Mouse (Mus musculus): ENCODE results near the gene Ccdc6. TPM values are rescaled to one million over a fixed set of nuclear protein-coding genes. Genes with fewer than 3 reads are reported as not detected.
"Not testable (repeated sequence)": the region's sequence is repeated elsewhere in the genome, so short reads cannot be mapped to it uniquely, and the experiment has no call there.

The Ccdc6 gene
- polyA plus RNA-seq, 1 experiment from 2014 or later: 13.1 TPM

DNA sequence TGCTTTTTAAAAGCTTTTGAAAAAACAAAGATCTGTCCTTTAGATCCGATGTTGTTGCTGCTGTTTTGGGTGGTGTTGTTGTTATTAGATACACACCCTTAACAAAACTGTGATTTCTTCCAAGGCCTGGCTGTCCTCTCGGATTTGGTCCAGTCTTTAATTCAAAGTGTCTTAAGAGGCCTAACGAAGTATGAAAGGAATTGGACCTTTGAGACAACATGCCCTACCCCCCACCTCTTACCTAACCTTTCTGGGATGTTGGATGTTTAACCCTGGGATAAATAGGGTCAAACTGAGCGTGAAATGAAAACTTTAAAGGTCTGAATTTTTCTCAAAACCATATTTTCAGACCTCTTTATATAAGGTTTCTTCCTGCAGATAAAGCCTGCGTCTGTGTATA is 124.0 kb downstream of the Ccdc6 start:
- H3K4me1 ChIP-seq (ENCODE audit: control insufficient read depth, insufficient read depth, low read length): 0 out of 2 replicates have a peak, but pooled peaks cover 3% of the 10 kb centered on the region
- 74% methylated on average over 5 of the region's 5 CpGs for WGBS
- H3K27me3 ChIP-seq (ENCODE audit: control insufficient read depth, insufficient read depth, low read length): no peaks in the 10 kb centered on the region
- H3K4me2 ChIP-seq (ENCODE audit: low read depth, low read length): no peak overlapping the region
- H3K9me3 ChIP-seq (replicated peaks; ENCODE audit: control insufficient read depth, low read length): no peaks in the 10 kb centered on the region
- no peak overlapping the region for H3K9ac ChIP-seq (ENCODE audit: low read length)
- H3K4me3 ChIP-seq (replicated peaks; ENCODE audit: low read length): no peak overlapping the region
- no peak for ATAC-seq (ENCODE audit: insufficient read depth, low FRiP score)
- no peaks in the 10 kb centered on the region for H3K36me3 ChIP-seq (ENCODE audit: control insufficient read depth, insufficient read depth, low read length)
- no peak overlapping the region for H3K27ac ChIP-seq (ENCODE audit: low read length)

DNA sequence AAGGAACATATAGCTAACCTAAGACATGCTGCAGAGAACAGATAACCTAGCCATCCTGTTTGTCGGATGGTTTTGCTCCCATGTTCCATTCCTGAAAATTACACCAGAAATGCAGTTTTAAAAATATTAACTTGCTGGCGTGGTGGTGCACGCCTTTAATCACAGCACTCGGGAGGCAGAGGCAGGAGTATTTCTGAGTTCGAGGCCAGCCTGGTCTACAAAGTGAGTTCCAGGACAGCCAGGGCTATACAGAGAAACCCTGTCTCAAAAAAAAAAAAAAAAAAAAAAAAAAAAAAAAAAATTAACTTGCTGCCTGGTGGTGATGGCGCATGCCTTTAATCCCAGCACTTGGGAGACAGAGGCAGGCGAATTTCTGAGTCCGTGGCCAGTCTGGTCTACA is 125.3 kb downstream of the Ccdc6 start:
- H3K4me3 ChIP-seq (replicated peaks; ENCODE audit: low read length); H3K27ac ChIP-seq (ENCODE audit: low read length); H3K36me3 ChIP-seq (ENCODE audit: control insufficient read depth, insufficient read depth, low read length); H3K4me1 ChIP-seq (ENCODE audit: control insufficient read depth, insufficient read depth, low read length); H3K9me3 ChIP-seq (replicated peaks; ENCODE audit: control insufficient read depth, low read length); H3K27me3 ChIP-seq (ENCODE audit: control insufficient read depth, insufficient read depth, low read length); H3K4me2 ChIP-seq (ENCODE audit: low read depth, low read length); H3K9ac ChIP-seq (ENCODE audit: low read length); ATAC-seq (ENCODE audit: insufficient read depth, low FRiP score): not testable (repeated sequence)
- 88% methylated on average over 8 of the region's 8 CpGs for WGBS

DNA sequence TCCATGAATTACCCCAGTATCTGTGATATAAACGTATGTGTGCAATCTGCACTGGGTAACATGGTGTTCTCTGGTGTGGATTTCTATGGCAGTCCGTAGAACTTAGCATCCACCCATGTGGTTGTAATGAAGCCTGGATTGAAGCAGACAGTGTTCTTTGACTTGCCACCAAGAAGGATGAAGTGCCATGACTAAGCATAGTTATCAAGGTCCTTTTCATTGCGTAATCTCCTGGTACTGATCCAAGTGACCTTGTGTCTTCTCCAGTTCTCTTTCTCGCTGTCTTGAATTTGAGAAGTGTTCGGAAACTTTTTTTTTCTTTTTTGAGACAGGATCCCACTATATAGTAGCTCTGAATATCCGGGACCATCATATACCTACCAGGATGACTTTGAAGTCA is 127.7 kb downstream of the Ccdc6 start:
- no peak for ATAC-seq (ENCODE audit: insufficient read depth, low FRiP score)
- no peak overlapping the region for H3K4me2 ChIP-seq (ENCODE audit: low read depth, low read length)
- no peaks in the 10 kb centered on the region for H3K36me3 ChIP-seq (ENCODE audit: control insufficient read depth, insufficient read depth, low read length)
- H3K27me3 ChIP-seq (ENCODE audit: control insufficient read depth, insufficient read depth, low read length): no peaks in the 10 kb centered on the region
- no peak overlapping the region for H3K27ac ChIP-seq (ENCODE audit: low read length)
- 85% methylated on average over 6 of the region's 6 CpGs for WGBS
- no peaks in the 10 kb centered on the region for H3K9me3 ChIP-seq (replicated peaks; ENCODE audit: control insufficient read depth, low read length)
- no peak overlapping the region for H3K4me3 ChIP-seq (replicated peaks; ENCODE audit: low read length)
- 0 out of 2 replicates have a peak, but pooled peaks cover 3% of the 10 kb centered on the region for H3K4me1 ChIP-seq (ENCODE audit: control insufficient read depth, insufficient read depth, low read length)
- H3K9ac ChIP-seq (ENCODE audit: low read length): no peak overlapping the region

DNA sequence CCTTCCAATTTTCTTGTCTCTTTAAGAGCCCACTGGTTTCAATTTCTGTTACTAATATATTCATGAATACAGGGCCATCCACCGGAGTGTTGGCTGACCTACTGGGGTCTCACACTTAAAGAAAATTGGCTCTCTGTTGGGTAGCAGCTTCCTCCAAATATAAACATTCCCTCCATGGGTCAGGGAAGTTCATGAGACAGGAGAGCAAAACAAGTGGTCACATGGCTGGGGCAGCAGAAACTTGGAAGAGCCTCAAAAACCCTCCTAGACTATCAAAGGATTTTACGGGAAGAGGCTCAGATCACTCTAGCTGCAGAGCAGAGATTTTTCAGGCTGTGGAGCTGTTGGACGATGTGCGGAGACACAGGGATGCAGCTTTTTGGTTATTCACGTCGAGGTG is 128.8 kb downstream of the Ccdc6 start:
- WGBS: 37% methylated on average over 6 of the region's 6 CpGs
- ATAC-seq (ENCODE audit: insufficient read depth, low FRiP score): peak; percentile 37; the same call in 1 of the 2 replicates
- no peak overlapping the region for H3K9ac ChIP-seq (ENCODE audit: low read length)
- H3K4me1 ChIP-seq (ENCODE audit: control insufficient read depth, insufficient read depth, low read length): 0 out of 2 replicates have a peak, but pooled peaks cover 3% of the 10 kb centered on the region
- no peak overlapping the region for H3K4me2 ChIP-seq (ENCODE audit: low read depth, low read length)
- H3K27ac ChIP-seq (ENCODE audit: low read length): no peak overlapping the region
- H3K36me3 ChIP-seq (ENCODE audit: control insufficient read depth, insufficient read depth, low read length): no peaks in the 10 kb centered on the region
- H3K9me3 ChIP-seq (replicated peaks; ENCODE audit: control insufficient read depth, low read length): no peaks in the 10 kb centered on the region
- H3K4me3 ChIP-seq (replicated peaks; ENCODE audit: low read length): no peak overlapping the region
- no peaks in the 10 kb centered on the region for H3K27me3 ChIP-seq (ENCODE audit: control insufficient read depth, insufficient read depth, low read length)

DNA sequence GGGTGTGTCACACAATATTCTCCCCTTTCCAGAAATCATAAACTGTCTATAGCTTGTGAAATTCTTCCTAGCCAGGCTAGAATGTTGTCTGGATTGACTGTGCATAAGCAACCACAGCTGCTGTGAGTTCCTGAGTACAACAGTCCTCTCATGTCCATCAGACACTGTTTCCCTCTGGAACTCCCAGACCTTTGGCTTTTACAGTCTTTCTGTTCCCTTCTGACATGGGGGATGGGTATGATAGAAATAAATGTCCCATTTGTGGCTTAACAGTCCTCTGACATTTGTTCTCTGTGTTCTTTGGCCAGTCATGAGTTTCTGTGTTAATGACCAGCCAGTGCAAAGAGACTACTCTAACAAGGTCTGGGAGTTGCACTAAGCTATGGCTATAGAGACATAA is 129.7 kb downstream of the Ccdc6 start:
- no peak for ATAC-seq (ENCODE audit: insufficient read depth, low FRiP score)
- H3K4me1 ChIP-seq (ENCODE audit: control insufficient read depth, insufficient read depth, low read length): 0 out of 2 replicates have a peak, but pooled peaks cover 3% of the 10 kb centered on the region
- no peak overlapping the region for H3K9ac ChIP-seq (ENCODE audit: low read length)
- no peaks in the 10 kb centered on the region for H3K27me3 ChIP-seq (ENCODE audit: control insufficient read depth, insufficient read depth, low read length)
- H3K27ac ChIP-seq (ENCODE audit: low read length): no peak overlapping the region
- H3K4me2 ChIP-seq (ENCODE audit: low read depth, low read length): no peak overlapping the region
- no peak overlapping the region for H3K4me3 ChIP-seq (replicated peaks; ENCODE audit: low read length)
- H3K36me3 ChIP-seq (ENCODE audit: control insufficient read depth, insufficient read depth, low read length): no peaks in the 10 kb centered on the region
- H3K9me3 ChIP-seq (replicated peaks; ENCODE audit: control insufficient read depth, low read length): no peaks in the 10 kb centered on the region

DNA sequence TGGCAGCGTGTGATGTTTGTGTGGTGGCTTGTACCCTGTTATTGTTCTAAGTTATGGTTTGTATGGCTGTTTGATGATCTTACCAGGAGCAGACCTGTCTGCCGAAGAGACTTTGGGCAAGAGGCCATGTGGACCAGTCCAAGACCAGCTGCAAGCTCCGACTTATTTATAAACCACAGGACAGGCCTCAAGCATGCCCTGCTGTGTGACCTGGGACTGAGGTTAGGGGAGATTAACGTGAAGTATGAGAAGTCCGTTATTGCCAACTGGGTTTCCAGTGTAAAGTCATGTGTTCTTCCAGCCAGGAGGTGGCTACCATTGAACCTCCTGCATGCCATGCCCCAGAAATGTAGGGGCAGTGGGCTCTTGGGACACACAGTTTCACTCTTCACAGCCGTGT is 133.4 kb downstream of the Ccdc6 start:
- H3K4me3 ChIP-seq (replicated peaks; ENCODE audit: low read length): no peak overlapping the region
- H3K4me2 ChIP-seq (ENCODE audit: low read depth, low read length): no peak overlapping the region
- H3K36me3 ChIP-seq (ENCODE audit: control insufficient read depth, insufficient read depth, low read length): no peaks in the 10 kb centered on the region
- 0 out of 2 replicates have a peak, but pooled peaks cover 3% of the 10 kb centered on the region for H3K4me1 ChIP-seq (ENCODE audit: control insufficient read depth, insufficient read depth, low read length)
- 76% methylated on average over 6 of the region's 6 CpGs for WGBS
- H3K27ac ChIP-seq (ENCODE audit: low read length): no peak overlapping the region
- no peaks in the 10 kb centered on the region for H3K27me3 ChIP-seq (ENCODE audit: control insufficient read depth, insufficient read depth, low read length)
- no peak overlapping the region for H3K9ac ChIP-seq (ENCODE audit: low read length)
- ATAC-seq (ENCODE audit: insufficient read depth, low FRiP score): no peak
- H3K9me3 ChIP-seq (replicated peaks; ENCODE audit: control insufficient read depth, low read length): no peaks in the 10 kb centered on the region

DNA sequence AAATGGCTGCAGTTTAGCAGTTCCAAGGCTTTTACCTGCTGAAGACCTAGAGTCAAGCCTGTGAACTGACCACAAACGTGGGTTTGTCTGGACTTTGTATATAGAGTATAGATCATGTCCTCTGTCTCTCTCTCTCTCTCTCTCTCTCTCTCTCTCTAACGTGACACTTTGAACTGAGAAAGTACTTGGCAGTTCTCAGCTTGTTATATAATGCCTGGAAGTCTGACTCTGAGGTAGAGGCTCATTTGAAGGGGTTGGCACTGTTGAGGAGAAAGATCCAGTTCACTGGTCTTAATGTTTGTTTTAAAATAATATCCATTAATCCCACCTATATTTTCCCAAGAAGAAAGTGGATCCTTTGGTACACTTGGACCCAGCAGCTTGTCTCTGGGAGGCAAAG is 141.0 kb downstream of the Ccdc6 start:
- no peak for ATAC-seq (ENCODE audit: insufficient read depth, low FRiP score)
- H3K9me3 ChIP-seq (replicated peaks; ENCODE audit: control insufficient read depth, low read length): no peaks in the 10 kb centered on the region
- no peak overlapping the region for H3K9ac ChIP-seq (ENCODE audit: low read length)
- no peak overlapping the region for H3K4me2 ChIP-seq (ENCODE audit: low read depth, low read length)
- H3K27ac ChIP-seq (ENCODE audit: low read length): no peak overlapping the region
- 54% methylated on average over 2 of the region's 2 CpGs for WGBS
- H3K4me1 ChIP-seq (ENCODE audit: control insufficient read depth, insufficient read depth, low read length): no peaks in the 10 kb centered on the region
- H3K27me3 ChIP-seq (ENCODE audit: control insufficient read depth, insufficient read depth, low read length): no peaks in the 10 kb centered on the region
- H3K36me3 ChIP-seq (ENCODE audit: control insufficient read depth, insufficient read depth, low read length): no peaks in the 10 kb centered on the region
- no peak overlapping the region for H3K4me3 ChIP-seq (replicated peaks; ENCODE audit: low read length)

Other genes starting within 250 kb of the Ccdc6 start
- gene Mrln, start 107.5 kb downstream of the Ccdc6 start, polyA plus RNA-seq (2015; fragmentation: Nextera tagmentation; extraction: Ambion mirVana): 1.1 and 6.1 TPM in 2 replicates
- 0.87 and 1.4 TPM in 2 replicates for gene Slc16a9, start 148.0 kb downstream of the Ccdc6 start, polyA plus RNA-seq (2015; fragmentation: Nextera tagmentation; extraction: Ambion mirVana)

Measured in stomach, embryonic 16.5 days (tissue).